Mouse (Mus musculus) olfactory bulb, adult 2 months (tissue): ENCODE data around the gene Vmn2r14. TPM values are rescaled to one million over a fixed set of nuclear protein-coding genes. Genes with fewer than 3 reads are reported as not detected.
"Not testable (repeated sequence)": the region's sequence is repeated elsewhere in the genome, so short reads cannot be mapped to it uniquely, and the experiment has no call there.

Experiments used
- H3K27ac ChIP-seq: fragments of 200-500 bp; 2 replicates; pipeline ENCODE4 v1.5.1; 2012; ENCODE audit warnings: low read depth, low read length; ENCODE audit not compliant: insufficient read depth
- H3K4me1 ChIP-seq: fragments of 200-500 bp; 2 replicates; pipeline ENCODE4 v1.6.1; 2012; ENCODE audit warnings: low read length; ENCODE audit not compliant: control insufficient read depth, insufficient read depth
- H3K4me3 ChIP-seq: fragments of 200-500 bp; 2 replicates; pipeline ENCODE4 v1.5.1; 2012; ENCODE audit warnings: mild to moderate bottlenecking, low read depth, low read length, moderate library complexity; ENCODE audit not compliant: insufficient read depth
- CTCF ChIP-seq: fragments of 200-500 bp; IDR thresholded peaks from 2 replicates; pipeline ENCODE4 v1.5.1; 2012; ENCODE audit warnings: low read depth, mild to moderate bottlenecking, low read length, moderate library complexity; ENCODE audit not compliant: insufficient read depth
- POLR2A ChIP-seq: fragments of 200-500 bp; IDR thresholded peaks from 2 replicates; pipeline ENCODE4 v1.6.1; 2012; ENCODE audit warnings: mild to moderate bottlenecking, low read depth, low read length, moderate library complexity; ENCODE audit not compliant: insufficient read depth
- WGBS: fragments of 180-500 bp; shearing (Covaris S2); methylation state at CpG from one replicate; pipeline ENCODE4 v1.1.7; 2018; 5-methylcytosine and 5-hydroxymethylcytosine counted together
- polyA plus RNA-seq: library from polyadenylated mRNA; stranded (reverse); fragments of >200 nt; gene quantifications from 2 replicates; pipeline ENCODE4 v1.2.4, GENCODE M21; 2012; ENCODE audit warnings: low replicate concordance; ENCODE audit not compliant: missing spikeins, insufficient read depth, insufficient read length

Gene Vmn2r14
- not detected in 2 replicates for polyA plus RNA-seq

GRCm38 (mm10) chr5:109224608-109225007 lies at the start of gene Vmn2r14:
Vmn2r14 (minus strand) TSS chr5:109224708.
- Histone ChIP-seq H3K4me1 (no peaks in the 10 kb centered on the region), H3K4me3 (no peak within 1 kb of the TSS), H3K27ac (no peak within 1 kb of the TSS)
- WGBS: 63% methylated on average over 3 of the region's 3 CpGs
- no peak for TF ChIP-seq CTCF
- TF ChIP-seq POLR2A: no peak

- H3K4me1 ChIP-seq, H3K27ac ChIP-seq, H3K4me3 ChIP-seq: not testable (repeated sequence)
- 53% methylated on average over 2 of the region's 2 CpGs for WGBS
Measured at GRCm38 (mm10) chr5:109192099-109192498, 32.4 kb downstream of the Vmn2r14 start, which contains the start of gene Vmn2r13. Vmn2r13 (minus strand) TSS chr5:109192199.

- not testable (repeated sequence) for H3K4me1 ChIP-seq, H3K4me3 ChIP-seq, H3K27ac ChIP-seq
- 86% methylated on average over 4 of the region's 4 CpGs for WGBS
Measured at GRCm38 (mm10) chr5:109166851-109167250, 57.7 kb downstream of the Vmn2r14 start.

Other genes starting within 250 kb of the Vmn2r14 start
- gene Vmn2r10, start 218.2 kb downstream of the Vmn2r14 start, polyA plus RNA-seq: not detected in 2 replicates
- gene Vmn2r11, start 165.1 kb downstream of the Vmn2r14 start, polyA plus RNA-seq: not detected in 2 replicates
- not detected in 2 replicates for gene Vmn2r12, start 126.8 kb downstream of the Vmn2r14 start, polyA plus RNA-seq
- gene Vmn2r13, start 32.5 kb downstream of the Vmn2r14 start, polyA plus RNA-seq: not detected in 2 replicates
- gene Vmn2r15, start 72.9 kb upstream of the Vmn2r14 start, polyA plus RNA-seq: not detected in 2 replicates
- not detected in 2 replicates for gene Vmn2r16, start 105.5 kb upstream of the Vmn2r14 start, polyA plus RNA-seq
- gene Vmn2r17, start 195.0 kb upstream of the Vmn2r14 start, polyA plus RNA-seq: not detected in 2 replicates